Mouse (Mus musculus): ENCODE data around the gene Trio.

- TF ChIP-seq POLR2A (IDR thresholded peaks at IDR 0.05; ENCODE audit: low read depth, low read length) = no peak
- TF ChIP-seq CTCF (IDR thresholded peaks at IDR 0.05; ENCODE audit: extremely low read depth, insufficient read length, insufficient replicate concordance, low read depth, low read length) = no peak
These were observed 167.3 kb downstream of the Trio start for GRCm38 (mm10) chr15:27858179-27858819.
